Mouse (Mus musculus) NIH3T3 (cell line): ENCODE results near the gene Cdc37.

Experiments
- DNase-seq: peaks from one replicate; pipeline ENCODE4 v3.0.0-alpha.2; 2012; ENCODE audit warnings: low read depth

The Cdc37 gene

DNA sequence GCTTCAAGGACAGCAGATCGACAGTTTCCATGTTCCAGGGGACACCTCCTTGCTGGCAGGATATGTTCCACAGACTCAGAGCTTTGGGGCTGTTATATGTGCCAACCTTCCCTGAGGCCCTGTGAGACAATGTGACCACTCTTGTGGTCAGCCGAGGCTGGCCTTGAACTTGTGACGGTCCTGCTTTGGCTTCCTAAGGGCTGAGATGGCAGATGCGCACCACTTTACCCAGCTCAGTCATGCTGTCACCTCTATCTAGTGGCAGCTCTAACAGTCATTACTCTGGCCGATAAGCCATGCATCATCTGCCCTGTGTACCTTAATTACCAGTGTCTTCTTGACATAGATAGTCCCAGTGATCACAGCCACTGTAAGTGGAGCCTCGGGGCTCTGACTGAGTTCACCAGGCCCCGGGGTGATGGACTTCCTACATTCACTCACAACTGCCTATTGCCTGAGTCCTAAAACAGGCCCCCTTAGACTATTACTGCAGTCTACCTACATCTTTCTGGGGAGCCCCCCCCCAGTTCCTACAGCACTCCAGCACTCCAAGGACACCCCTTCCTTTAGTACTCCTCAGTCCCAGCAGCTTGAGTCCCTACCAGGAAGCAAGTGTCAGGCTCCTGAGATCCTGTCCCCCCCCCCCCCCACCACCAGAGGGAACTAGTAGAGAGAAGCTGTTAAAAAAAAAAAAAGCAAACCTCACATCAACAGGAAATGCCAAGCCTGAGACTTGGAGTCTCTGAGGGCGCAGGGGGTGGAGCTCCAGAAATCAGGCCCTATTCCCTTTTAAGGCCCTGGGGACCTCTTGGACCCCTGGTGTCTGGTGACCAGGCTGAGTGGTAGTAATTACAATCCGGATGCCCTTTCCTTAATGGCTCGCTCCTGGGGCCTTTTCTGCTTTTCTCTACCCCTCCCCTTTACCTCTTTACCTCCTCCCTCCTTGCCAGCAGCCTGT is 17.6 kb upstream of the Cdc37 start:
- peak; percentile 78 for DNase-seq

DNA sequence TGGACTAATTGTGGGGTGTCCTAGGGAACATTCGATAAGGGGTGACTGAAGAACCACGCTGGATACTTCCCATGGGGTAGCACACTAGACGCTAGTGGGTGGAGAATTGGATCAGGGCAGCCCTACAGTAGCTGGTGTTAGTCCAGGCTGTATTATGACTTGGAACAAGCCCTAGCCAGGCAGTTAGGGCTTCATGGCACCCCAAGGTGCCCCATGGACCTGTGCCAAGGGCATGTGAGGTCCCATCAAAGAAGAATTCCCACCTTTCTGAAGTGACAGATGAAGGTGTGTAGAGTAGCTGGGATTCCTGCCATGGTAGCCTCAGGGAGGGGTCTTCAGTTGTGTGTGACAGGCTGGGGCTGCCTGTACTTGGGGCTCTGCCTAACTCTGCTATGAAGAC is 16.7 kb upstream of the Cdc37 start:
- DNase-seq = no peak

- DNase-seq = peak; percentile 74
Observed at GRCm38 (mm10) chr9:21165952-21166451, 16.2 kb upstream of the Cdc37 start.

- peak; percentile 18 for DNase-seq
Observed at GRCm38 (mm10) chr9:21165041-21165951, 15.5 kb upstream of the Cdc37 start, which contains the start of gene Pde4a. Gene Pde4a (plus strand): TSS chr9:21165714.

GRCm38 (mm10) chr9:21164072-21164471 is 14.3 kb upstream of the Cdc37 start:
- peak; percentile 78 for DNase-seq

GRCm38 (mm10) chr9:21163086-21164050 is 13.6 kb upstream of the Cdc37 start:
- DNase-seq = peak; percentile 64

DNA sequence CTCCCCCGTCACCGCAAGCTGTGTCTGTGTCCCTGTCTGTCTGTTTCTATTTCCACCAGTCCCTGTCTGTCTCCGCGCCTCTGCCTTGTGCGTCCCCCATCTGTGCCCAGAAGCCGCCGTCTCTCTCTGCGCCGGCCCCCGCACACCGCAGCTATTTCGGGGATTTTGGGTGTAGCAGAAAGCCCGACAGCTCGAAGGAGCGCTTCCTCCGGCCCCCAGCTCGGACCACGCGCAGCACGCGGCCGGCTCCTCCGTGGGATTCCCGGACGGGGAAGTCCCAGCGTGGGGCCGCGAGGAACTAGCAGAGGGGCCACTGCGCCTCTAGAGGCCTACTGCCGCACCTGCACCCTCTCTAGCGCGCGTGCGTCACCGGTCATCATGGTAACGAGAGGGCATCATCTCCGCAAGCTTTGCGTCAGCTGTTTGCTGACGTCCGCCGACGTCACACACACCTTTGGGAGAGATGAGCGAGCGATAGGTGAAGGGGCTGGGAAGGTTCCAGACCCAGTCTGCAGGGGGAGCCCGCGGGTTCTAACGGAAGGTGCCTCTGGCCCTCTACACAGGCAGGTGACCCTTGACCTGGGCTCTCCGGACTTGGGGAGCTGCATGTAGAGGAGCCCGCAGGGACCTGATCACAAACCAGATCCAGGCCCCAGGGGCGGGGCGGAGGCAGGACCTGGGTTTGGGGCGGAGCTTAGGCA is 11.6 kb upstream of the Cdc37 start:
- peak; percentile 88 for DNase-seq

GRCm38 (mm10) chr9:21154787-21155186 is 5.0 kb upstream of the Cdc37 start:
- DNase-seq = no peak

DNA sequence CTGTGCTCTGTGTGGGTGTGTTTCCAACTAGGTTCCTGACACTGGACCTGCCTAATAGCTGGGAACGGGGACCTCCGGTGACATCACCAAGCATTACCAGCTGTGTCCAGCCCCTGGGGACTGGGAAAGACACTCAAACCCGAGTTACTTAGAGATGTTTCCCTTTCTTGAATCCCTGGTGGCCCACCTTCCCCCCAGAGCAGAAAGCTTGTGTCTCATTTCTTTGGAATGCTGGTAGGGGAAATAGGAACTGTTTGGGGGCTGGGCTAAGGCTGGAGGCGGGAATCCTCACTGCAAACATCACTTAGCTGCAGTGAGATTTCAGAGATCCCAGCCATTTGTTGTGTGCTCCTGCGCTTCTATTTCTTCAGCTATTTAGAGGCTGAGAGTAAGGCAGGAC is 4.1 kb upstream of the Cdc37 start:
- DNase-seq = peak; percentile 71

- no peak for DNase-seq
Observed at GRCm38 (mm10) chr9:21153331-21153730, 3.5 kb upstream of the Cdc37 start.

DNA sequence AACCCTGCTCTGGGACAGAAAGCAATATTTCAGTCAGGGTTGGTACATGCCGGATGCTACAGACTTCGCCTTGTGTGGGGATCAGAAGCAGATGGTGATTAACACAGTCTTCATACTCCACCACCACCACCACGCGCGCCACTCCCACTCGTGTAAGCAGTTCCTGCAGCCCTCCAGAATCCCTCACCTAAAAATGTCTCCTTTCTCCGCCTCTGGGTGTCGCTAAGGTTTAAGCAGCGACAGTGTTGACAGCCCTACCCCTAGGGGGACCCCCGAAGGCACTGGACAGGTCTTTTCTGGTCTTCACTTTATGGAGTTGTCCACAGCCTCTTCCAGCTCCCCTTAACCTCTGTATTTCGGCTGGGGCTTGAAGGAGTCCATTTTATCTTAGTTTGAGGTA is 2.9 kb upstream of the Cdc37 start:
- peak; percentile 73 for DNase-seq

DNA sequence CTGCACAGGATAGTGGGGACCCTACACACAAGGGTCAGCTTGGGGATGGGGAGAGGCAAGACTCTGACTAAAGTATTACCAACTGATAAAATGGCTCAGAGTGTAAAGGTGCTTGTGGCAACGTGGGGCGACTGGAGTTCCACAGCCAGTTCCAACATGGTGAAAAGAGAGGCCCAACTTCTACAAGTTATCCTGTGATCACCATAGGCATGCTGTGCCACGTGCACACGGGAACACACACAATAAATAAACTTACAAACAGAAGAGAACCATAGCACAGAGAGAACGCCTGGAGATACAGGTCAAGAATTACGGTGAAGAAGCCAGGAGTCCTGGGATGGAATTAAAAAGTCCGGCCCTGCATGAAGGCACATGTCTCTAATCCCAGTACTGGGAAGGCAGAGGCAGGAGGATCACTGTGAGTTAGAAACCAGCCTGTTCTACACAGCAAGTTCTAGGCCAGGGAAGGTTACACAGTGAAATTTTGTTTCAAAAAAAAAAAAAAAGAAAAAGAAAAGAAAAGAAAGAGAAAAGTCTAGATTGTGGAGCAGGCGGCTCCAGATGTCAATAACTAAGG is 617 bp downstream of the Cdc37 start:
- no peak for DNase-seq

- no peak for DNase-seq
Observed at GRCm38 (mm10) chr9:21148427-21148826, 1.4 kb downstream of the Cdc37 start.

DNA sequence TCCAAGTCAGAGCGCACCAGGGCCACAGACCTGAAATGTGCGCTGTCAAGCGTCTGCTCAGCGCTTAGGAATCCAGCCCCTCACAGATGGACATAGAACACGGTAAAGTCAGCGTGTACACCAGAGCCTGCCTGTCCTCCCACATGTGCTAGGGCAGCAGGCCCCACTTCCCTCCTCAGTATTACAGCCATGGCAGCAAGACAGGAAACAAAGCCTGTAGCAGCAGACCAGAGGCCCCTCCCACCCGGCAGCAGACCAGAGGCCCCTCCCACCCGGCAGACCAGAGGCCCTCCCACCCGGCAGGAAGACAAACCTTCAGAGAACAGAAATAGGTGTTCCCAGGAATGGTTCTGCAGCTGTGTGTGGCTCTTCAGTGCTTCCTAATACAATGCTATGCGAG is 3.1 kb downstream of the Cdc37 start:
- DNase-seq = no peak

- no peak for DNase-seq
Observed at GRCm38 (mm10) chr9:21145431-21145830, 4.4 kb downstream of the Cdc37 start.

- DNase-seq = no peak
Observed at GRCm38 (mm10) chr9:21144361-21144760, 5.4 kb downstream of the Cdc37 start.

- DNase-seq = no peak
Observed at GRCm38 (mm10) chr9:21141922-21142321, 7.9 kb downstream of the Cdc37 start.

GRCm38 (mm10) chr9:21138386-21138785 is 11.4 kb downstream of the Cdc37 start:
- peak; percentile 69 for DNase-seq

DNA sequence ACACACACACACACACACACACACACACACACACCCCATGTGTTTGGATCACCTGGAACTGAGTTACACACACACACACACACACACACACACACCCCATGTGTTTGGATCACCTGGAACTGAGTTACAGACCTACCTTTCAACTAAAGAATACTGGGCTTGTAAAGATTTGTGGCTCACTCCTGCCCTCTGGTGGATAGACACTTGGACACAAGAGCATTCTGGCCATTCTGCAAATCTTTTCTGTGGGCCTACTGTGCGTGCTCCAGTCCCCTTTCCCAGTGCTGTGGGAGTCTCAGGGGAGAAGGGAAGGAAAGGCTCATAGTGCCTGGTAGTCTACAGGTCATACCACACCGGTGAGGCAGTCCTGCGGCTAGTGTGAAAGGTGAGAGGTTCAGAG is 12.6 kb downstream of the Cdc37 start:
- DNase-seq = peak; percentile 83

GRCm38 (mm10) chr9:21136401-21136800 is 13.4 kb downstream of the Cdc37 start:
- DNase-seq = no peak
